Mouse (Mus musculus): ENCODE results near the gene Gsto2.

Gsto2 gene

DNA sequence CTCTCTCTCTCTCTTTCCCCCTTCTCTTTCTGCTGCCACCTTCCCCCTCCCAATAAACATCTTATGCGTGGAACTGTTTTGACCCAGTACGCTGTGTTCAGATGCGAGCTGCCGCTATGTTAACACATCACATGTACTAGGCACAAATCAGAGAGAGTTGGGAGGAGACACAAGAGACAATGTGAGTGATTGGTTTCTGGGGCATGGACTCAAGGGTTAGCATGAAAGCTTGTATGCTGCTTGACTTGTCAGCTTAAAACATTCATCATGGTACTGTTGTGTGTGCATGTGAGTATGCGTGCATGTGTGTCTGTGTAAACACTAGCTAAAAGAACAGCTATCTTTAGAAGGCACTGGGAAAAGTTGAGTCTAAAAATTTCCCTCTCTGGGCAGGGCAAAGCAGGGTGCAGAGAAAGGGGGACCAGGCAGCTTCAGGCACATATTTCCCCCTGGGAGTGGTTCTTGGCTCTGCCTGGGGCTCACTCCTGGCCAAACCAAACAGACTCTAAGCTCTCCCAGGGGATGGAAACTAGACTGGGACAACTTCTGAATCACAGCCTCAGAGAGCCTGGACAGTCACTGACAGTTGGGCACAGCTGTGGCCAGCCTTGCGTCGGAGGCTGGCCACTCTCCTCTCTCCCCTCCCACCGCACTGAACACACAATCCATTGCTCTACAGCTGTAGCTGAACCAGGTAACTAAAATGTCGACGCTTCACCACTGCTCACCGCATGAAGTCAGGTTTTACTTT is 26.4 kb downstream of the Gsto2 start:
- no peak for DNase-seq (ENCODE audit: low read depth, low spot score)

DNA sequence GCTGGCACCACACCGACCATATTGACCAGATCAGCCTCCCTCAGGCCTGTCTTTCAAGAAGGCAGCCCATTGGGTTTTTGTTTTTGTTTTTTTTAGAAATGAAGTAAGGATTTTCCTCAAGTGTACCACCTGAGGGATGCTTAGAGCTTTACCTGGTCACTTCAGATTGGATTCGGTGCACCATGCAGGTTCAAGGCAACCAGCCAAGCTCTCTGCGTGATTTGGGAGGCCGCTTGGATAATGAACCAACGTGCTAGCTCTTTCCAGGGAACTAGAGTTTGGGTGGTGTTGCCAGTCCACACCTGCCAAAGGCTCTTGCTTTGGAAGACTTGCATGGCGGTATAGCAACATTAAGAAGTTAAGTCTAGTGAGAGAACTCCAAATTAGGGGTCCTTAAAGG is 27.8 kb downstream of the Gsto2 start:
- DNase-seq (ENCODE audit: low read depth, low spot score), result no peak

DNA sequence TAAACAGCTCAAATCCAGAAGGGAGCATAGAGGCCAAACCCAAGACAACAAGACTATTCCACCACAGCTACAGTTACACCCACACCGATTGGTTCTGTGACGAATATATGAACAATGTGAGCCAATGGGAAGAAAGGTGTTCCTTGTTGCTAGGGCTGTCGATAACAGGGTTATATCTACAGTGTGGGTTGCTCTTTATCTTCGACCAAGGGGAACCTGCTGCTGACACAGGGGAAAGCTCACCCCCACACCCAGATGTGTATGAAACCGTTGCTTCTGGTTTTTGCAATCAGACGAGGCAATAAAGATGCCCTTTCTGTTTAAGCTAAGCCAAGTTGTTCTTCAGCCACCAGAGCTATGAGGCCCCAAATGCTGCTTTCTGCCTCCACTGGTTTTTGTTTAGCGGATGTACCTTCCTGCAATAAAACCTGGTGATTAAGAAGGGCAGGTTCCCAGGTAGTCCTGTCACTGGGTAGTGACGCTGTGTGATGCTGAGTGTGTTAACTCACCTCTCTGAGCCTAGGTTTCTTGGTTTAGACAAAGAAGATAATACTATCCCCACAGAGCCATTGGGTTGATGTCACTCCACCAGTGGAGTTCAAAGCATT is 33.2 kb downstream of the Gsto2 start:
- no peak for DNase-seq (ENCODE audit: low read depth, low spot score)

DNA sequence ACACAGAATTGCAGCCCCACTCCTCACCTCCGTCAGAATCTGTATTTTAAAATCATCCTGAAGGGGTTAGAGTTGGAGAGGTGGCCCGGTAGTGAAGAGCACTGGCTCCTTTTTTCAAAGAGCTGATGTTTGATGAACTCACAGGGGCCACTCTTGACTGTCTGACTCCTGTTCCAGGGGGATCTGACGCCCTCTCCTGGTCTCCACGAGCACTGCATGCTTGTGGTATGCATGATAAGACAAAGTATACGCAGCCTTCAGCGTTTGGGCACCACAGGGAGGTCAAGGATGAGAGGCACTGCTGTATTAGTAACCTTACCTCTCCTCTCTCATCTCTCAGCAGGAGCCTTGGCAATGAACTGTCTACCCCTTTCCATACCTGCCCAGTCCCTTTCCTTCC is 34.7 kb downstream of the Gsto2 start:
- no peak for DNase-seq (ENCODE audit: low read depth, low spot score)

DNA sequence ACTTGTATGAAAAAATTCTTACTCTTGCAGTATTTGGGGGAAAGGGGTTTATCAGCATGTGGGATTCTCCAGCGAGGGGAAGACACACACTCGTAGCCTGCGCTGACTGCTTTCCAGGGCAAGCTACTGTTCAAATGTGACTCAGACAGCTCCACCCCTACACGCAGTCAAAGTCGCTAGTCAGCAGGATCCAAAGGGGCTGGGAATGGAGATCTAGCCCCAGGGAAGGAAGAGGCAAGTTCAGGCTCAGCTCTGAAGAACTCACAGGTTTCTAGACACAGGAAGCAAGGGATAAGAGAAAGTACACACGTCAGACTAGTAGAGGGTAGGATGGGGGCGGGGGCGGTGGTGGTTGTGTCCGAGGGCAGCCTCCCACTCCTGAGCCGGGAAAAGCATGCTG is 35.2 kb downstream of the Gsto2 start:
- no peak for DNase-seq (ENCODE audit: low read depth, low spot score)

DNA sequence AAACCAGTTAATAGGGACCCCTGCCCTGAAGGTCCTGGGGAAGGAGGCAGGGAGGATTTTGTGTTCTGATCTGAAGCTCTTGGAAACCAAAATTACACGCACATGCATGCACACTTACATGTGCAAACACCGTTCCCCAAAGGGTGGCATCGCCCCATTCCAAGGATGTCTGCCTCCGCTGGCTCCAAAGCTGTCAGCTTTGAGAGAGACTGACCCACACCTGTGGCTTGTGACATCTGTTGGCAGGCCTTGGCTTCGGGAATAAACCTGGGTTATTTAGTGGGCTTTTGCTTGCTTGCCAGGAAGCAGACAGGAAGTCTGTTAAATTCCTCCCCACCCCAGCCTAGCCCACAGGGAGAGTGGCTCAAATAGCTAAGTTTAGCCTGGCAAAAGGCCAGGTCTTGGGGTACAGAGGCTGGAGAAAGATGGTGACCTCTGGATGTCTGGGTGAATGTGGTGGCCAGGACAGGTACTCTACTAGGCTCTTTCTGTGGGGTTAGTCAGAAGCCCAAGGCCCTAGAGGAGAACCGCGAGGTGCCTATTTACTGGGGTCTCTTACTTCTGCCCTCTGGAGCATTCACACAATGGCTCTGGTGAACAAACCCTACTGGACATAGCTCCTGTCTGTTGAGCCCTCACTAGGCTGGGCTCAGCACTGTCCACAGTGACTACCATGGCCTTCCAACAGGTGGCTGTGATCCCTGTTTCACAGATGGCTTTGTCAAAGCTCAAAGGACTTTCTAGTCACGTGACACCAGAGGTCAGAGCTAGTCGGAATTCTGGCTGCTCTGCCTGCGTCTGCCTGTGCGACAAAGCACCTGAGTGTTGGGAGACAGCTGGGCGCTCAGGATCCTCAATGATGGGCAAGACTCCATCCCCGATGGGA is 37.2 kb downstream of the Gsto2 start:
- no peak for DNase-seq (ENCODE audit: low read depth, low spot score)

DNA sequence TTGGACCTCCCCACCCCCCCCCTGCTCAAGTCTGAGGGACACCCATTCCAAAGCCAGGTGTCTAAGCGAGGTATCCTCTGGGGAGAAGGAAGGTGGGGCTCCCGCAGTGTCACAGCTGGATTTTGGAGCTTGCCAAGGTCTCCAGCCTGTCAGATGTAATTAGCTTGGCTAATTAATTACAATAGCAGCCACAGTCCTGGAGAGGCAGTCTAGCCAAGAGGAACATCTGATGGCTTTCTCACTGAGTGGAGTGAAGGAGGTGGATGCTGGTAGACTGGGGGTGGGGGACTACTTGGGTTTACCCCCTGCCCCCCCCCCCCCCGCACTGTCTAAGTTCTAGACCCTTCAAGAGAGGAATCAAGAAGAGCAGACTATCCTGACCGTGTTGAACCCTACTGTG is 38.3 kb downstream of the Gsto2 start:
- no peak for DNase-seq (ENCODE audit: low read depth, low spot score)

DNA sequence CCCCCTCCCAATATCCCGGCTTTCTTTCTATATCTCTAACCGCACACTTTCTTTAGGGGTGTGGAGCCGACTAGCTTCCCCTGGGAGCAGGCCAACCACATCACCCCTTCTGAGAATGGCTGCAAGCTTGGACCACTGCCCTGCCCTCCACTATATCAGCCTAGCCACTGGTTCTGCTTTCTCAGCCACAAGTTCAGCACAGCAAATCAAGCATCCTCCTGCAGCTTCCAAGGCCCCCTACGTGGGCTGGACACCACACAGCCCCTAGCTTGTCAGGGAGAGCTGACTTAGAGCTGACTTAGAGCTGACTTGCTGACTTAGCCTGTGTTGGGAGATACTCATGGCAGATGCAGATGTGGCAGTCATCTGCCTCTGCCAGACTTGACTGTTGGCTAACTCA is 39.7 kb downstream of the Gsto2 start:
- no peak for DNase-seq (ENCODE audit: low read depth, low spot score)

DNA sequence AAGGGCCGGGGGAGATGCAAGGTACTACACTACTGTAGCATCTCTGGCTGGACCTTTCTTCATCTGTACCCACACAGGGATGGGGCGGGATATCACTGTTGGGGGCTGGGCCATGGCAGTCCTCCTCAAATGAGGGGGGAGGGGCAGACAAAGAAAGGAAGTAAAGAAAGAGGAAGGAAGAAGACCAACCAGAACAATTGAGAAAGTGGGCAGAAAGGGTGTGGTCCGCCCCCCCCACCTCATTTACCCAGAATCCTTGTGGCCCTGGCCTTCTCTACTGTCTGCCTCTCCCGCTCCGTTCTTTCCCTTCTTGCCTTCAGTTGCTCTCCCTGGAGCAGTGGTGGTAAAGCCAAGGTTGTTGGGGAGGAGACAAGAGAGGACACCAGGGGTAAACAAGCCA is 40.3 kb downstream of the Gsto2 start:
- no peak for DNase-seq (ENCODE audit: low read depth, low spot score)

DNA sequence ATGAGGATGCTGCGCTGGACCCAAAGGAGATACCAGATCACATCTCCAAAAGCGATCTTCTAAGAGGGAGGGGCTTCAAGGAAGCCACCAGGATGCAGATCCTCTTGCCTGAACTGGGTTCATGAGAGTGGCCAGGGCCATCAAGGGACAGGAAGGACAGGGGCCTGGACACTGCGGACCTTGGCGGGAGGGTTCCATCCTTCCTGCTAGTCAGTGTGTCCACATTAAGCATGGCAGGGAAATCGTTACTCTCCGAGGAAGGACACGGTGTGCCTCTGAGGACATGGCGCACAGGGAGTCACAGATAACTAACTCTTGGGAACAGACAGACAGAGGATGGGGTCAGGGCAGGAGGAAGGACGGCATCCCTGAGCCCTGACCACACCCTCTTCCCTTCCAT is 42.3 kb downstream of the Gsto2 start:
- no peak for DNase-seq (ENCODE audit: low read depth, low spot score)

DNA sequence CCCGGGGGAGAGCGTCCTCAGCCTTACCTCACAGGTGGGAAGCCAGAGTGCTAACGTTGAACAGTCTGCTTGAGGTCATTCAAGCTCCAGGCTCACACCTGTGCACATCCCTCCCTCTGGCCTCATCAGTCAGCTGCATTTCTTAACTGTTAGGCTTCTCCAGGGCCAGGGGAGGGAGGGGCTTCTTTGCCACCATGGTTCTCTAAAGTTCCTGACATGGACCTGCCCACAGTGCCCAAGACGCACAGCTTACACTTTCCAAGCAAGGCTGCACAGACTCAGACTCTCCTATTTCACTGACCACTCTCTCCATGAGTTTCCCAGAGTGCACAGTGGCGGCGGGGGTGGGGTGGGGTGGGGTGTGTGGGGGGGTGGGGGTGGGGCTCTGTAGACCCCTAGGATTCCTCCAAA is 43.6 kb downstream of the Gsto2 start:
- no peak for DNase-seq (ENCODE audit: low read depth, low spot score)

DNA sequence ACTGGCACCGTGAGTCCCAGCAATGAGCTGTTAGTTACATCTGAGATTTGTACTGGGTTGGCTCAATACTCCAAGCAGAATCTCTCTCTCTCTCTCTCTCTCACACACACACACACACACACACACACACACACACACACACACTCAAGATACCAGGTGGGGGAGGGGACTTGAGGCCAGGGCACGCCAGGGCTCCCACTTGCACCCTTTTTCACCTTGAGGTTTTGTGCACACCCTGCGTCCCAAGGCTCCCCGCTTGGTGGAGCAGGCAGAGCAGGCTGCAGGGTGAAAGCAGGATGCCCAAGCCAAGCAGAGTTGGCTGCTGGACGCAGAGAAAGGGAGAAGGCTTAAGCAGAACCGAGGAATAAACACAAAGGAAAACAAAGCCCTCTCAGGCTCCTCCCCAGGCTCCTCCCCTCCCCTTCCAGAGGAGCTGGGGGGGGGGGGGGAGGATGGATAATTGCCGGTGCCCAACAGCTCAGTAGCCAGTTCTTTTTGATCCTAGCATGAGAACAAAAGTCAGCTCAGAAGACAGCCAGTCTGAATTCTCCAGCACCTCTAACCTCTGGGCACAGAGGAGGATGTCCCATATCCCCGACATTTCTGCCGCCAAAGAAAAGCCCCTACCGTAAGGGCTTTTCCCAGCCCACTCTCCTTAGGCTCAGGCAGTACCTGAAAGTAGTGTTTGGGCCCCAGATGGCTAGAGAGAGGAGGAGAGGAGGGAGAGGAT is 44.2 kb downstream of the Gsto2 start:
- DNase-seq (ENCODE audit: low read depth, low spot score), result peak; percentile 46

DNA sequence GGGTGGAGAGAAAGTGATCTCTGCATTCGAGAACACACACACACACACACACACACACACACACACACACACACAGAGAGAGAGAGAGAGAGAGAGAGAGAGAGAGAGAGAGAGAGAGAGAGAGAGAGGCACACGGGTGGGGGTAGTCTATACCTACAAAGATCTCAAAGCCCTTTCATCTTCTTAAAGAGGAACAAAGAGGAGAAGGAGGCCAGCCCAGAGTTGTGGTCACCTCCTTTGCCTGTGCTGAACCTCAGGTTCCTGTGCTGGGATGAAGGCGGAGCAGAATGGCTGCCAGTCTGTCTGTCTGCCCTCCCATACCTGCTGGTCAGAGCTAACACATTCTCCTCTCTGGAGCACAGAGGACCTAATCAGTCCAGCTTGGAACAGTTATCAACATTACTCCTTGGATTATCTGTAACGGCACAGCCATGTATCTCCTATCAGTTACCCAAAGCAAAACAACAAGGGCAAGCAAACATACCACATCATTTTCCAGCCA is 44.8 kb downstream of the Gsto2 start:
- no peak for DNase-seq (ENCODE audit: low read depth, low spot score)

DNA sequence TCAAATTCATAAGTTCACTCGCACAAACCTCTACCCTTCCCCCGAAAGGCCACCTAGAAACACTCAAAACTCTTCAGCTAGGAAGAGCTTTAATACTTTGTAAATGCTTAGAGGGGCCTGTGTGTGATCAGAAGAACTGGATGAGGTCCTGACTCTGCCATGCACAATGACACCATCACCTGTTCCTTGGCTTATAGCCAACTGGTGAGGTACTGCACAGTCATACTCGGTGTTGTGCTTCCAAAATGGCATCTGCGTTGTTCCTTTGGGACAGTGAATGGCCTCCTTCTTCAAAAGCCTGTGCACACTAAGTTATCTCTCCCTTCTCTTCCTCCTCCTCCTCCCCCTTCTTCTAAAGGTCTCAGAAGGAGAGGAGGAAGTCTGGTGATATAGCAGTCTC is 45.4 kb downstream of the Gsto2 start:
- DNase-seq (ENCODE audit: low read depth, low spot score), result no peak

DNA sequence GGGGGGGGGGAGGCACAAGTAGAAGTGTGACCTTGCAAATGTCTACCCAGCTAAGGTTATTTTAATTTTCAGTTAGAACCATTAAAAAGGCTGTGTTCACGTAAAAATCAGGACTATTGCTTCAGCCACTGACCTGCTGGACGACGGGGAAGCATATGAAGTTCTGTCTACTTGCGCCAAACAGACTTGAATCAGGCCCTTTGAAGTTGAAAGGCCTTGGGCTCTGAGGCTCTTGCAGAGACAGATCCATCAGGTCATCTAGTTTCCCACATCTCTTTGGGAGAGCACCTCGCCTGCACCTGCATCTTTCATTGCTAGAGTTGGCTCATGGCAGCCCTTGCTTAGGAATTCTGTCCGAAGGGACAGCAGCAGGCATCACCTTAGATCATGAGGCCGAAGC is 48.0 kb downstream of the Gsto2 start:
- DNase-seq (ENCODE audit: low read depth, low spot score), result no peak

DNA sequence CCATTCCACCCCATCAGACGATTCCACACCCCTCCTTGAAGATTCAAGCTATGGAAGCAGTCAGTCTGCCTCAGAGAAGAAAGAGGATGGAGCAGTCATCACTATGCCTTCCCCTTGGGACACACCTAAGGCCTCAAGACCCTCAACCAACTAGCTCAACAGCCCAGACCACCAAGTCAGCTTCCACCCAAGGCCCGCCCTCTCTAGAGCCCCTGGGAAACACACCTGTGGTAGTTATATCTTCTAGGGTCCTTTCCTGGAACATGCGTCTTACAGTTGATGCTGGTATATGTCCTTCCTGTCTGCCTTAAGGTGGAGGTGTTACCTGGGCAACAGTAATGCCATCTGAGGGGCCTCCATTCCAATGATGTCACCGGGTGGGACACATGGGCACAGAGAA is 48.9 kb downstream of the Gsto2 start:
- no peak for DNase-seq (ENCODE audit: low read depth, low spot score)

DNA sequence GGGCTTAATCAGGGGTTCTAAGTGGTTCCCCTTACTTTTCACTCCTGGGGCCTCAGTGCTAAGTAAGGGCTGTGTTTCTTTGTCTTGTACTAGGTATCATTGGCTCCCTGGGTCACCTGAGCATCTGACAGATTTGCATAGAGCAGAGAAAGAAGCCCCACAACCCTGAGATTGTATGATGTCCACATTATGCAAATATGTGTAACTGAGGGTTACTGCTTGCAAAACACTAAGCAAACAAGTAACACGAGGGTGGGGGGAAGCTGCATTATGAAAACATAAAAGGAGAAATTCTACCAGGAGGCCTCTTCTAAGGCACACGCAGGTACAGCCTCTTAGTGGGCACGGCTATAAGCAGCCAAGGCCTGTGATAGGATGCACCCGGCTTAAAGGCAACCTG is 49.9 kb downstream of the Gsto2 start:
- DNase-seq (ENCODE audit: low read depth, low spot score), result no peak

DNA sequence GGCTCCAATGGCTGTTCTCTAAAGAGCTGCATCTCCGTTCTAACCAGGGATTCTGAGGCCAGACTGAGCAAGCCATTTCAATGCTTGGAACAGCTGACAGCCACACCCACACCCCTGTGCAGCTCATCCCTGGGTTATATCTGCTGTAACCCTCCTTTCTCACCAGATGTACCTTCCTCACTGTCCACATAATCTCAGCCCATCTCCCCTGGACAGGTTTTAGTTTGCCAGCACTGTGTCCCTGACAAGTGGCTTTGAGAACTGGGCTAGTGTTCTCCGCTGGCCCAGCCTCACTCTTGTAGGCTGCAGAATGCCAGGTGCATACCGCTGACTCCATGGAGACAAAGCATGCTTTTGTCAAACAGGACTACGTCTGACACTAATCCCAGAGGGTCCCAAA is 52.1 kb downstream of the Gsto2 start:
- no peak for DNase-seq (ENCODE audit: low read depth, low spot score)

DNA sequence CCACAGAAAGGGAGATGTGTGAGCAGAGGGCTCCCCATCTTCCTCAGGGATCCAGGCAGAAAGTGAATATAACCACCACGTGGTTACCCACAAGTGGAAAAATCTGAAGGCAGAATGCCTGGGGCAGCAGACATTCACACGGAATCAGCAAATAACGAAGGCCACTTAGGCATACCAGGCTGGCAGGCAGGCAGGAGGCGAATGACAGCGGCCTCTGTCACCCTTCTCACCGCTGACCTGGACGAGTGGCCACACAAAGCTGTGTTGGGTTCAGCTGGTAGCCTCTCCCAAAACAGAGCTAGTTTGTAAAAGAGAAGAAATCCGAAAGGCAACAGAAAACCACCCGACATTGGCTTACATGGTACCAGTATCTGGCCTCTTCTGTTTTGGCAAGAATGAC is 52.7 kb downstream of the Gsto2 start:
- no peak for DNase-seq (ENCODE audit: low read depth, low spot score)

DNA sequence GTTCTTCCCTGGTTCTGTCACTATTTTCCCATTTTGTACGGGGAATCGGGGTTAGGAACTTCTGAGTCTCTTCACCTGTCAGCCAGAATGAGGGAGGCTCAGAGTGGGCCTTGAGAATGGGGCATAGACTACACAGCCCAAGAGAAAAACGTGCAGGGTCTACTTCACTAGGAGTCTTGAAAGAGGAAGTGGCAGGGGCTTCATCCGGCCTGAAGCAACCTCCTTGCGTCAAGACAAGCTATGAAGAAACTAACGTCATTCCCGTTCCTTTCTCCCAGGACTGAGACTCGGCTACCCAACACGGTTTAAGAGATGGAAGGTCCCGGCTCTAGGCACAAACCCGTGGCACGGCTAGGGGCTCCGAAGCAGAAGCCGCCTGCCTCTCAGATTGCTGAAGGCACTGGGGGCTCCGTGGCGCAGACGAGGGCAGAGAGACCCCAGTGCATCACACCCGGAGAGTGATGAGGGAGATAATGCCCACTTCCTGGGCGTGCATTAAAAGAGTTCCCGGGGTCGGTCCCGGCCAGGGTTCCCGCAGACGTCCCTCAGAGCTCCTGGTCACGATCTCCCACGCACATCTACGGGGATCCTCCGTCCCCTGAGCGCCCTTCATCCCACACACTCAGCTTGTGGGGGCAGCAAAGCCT is 53.2 kb downstream of the Gsto2 start:
- no peak for DNase-seq (ENCODE audit: low read depth, low spot score)
